Mouse (Mus musculus) adrenal gland, postnatal 14 days (tissue): ENCODE data around the gene Mogat2. TPM values are rescaled to one million over a fixed set of nuclear protein-coding genes. Genes with fewer than 3 reads are reported as not detected.
A peak's percentile ranks its signal among the peaks of the same experiment; 100 is the strongest.

ENCODE experiments used
- DNase-seq: peaks from one replicate; pipeline ENCODE4 v3.0.0; 2021; ENCODE audit warnings: mixed read lengths
- long read RNA-seq, 2 experiments: library from polyadenylated mRNA; stranded (forward); transcript quantifications; one replicate each; pipeline ENCODE4 v2.0.0; 2021
- total RNA-seq: library from RNA; stranded (reverse); gene quantifications from 2 replicates; pipeline ENCODE4 v1.2.3, GENCODE M21; 2021

Gene Mogat2
- total RNA-seq: 0.41 TPM in 1 of 2 replicates, not detected in the other
- long read RNA-seq, experiment 1: 0 reads
- long read RNA-seq, experiment 2, partial matches to known transcripts: 1 of 1 reads
- long read RNA-seq, experiment 2, other reads (novel, unspliced or antisense): 0 of 1 reads

GRCm38 (mm10) chr7:99238417-99238816 is at the start of gene Mogat2:
Mogat2 (minus strand) TSS chr7:99238619.
- DNase-seq: no peak

GRCm38 (mm10) chr7:99287287-99287686 is 48.9 kb upstream of the Mogat2 start:
- no peak for DNase-seq

GRCm38 (mm10) chr7:99279586-99279985 is 41.2 kb upstream of the Mogat2 start:
- DNase-seq: no peak

- no peak for DNase-seq
These were observed 39.9 kb upstream of the Mogat2 start for GRCm38 (mm10) chr7:99278309-99278708.

- DNase-seq: no peak
These were observed 38.3 kb upstream of the Mogat2 start for GRCm38 (mm10) chr7:99276679-99277078.

GRCm38 (mm10) chr7:99275131-99275530 is 36.7 kb upstream of the Mogat2 start:
- no peak for DNase-seq

- DNase-seq: no peak
These were observed 33.2 kb upstream of the Mogat2 start for GRCm38 (mm10) chr7:99271630-99272029.

GRCm38 (mm10) chr7:99268951-99269945 is 30.8 kb upstream of the Mogat2 start:
- DNase-seq: peak; percentile 43

GRCm38 (mm10) chr7:99268506-99268900 is 30.1 kb upstream of the Mogat2 start:
- DNase-seq: peak; percentile 16

GRCm38 (mm10) chr7:99267897-99268505 is 29.6 kb upstream of the Mogat2 start:
- peak; percentile 73 for DNase-seq

- peak; percentile 20 for DNase-seq
These were observed 29.0 kb upstream of the Mogat2 start, which contains the start of gene Map6 for GRCm38 (mm10) chr7:99267251-99267896. Map6 (plus strand) TSS chr7:99267447.

- no peak for DNase-seq
These were observed 26.2 kb upstream of the Mogat2 start for GRCm38 (mm10) chr7:99264597-99264996.

GRCm38 (mm10) chr7:99263509-99263908 is 25.1 kb upstream of the Mogat2 start:
- no peak for DNase-seq

- no peak for DNase-seq
These were observed 23.5 kb upstream of the Mogat2 start for GRCm38 (mm10) chr7:99261900-99262299.

- DNase-seq: no peak
These were observed 16.6 kb upstream of the Mogat2 start for GRCm38 (mm10) chr7:99255006-99255405.

- no peak for DNase-seq
These were observed 12.0 kb upstream of the Mogat2 start for GRCm38 (mm10) chr7:99250386-99250785.

GRCm38 (mm10) chr7:99249582-99249911 is 11.1 kb upstream of the Mogat2 start:
- DNase-seq: peak; percentile 63

GRCm38 (mm10) chr7:99248906-99249581 is 10.6 kb upstream of the Mogat2 start:
- DNase-seq: no peak

- no peak for DNase-seq
These were observed 9.8 kb upstream of the Mogat2 start for GRCm38 (mm10) chr7:99248157-99248742.

- no peak for DNase-seq
These were observed 3.7 kb upstream of the Mogat2 start for GRCm38 (mm10) chr7:99242097-99242496.

GRCm38 (mm10) chr7:99236888-99237660 is 1.3 kb downstream of the Mogat2 start:
- DNase-seq: no peak
